Mouse (Mus musculus): Measurements from ENCODE around the gene Zfp534. TPM values are rescaled to one million over a fixed set of nuclear protein-coding genes. Genes with fewer than 3 reads are reported as not detected.
"Not testable (repeated sequence)": the region's sequence is repeated elsewhere in the genome, so short reads cannot be mapped to it uniquely, and the experiment has no call there.

Gene Zfp534
- polyA plus RNA-seq (2012; rRNA removed): not detected in 2 replicates

GRCm38 (mm10) chr4:147702453-147702852 lies at the start of gene Zfp534:
Gene Zfp534, minus strand, starts transcription at chr4:147702553.
- H3K4me1 ChIP-seq (ENCODE audit: control insufficient read depth, insufficient read depth, low read length); H3K4me3 ChIP-seq (replicated peaks; ENCODE audit: extremely low read depth, low read depth, low read length); DNase-seq: not testable (repeated sequence)
- 70% methylated on average over 3 of the region's 3 CpGs for WGBS

GRCm38 (mm10) chr4:147746255-147746654 lies 43.9 kb upstream of the Zfp534 start:
- not testable (repeated sequence) for H3K4me1 ChIP-seq (ENCODE audit: control insufficient read depth, insufficient read depth, low read length); DNase-seq; H3K4me3 ChIP-seq (replicated peaks; ENCODE audit: extremely low read depth, low read depth, low read length)
- 94% methylated on average over 14 of the region's 15 CpGs for WGBS

- H3K4me1 ChIP-seq (ENCODE audit: control insufficient read depth, insufficient read depth, low read length); H3K4me3 ChIP-seq (replicated peaks; ENCODE audit: extremely low read depth, low read depth, low read length); DNase-seq: not testable (repeated sequence)
- 28% methylated on average over 63 of the region's 63 CpGs for WGBS
These were observed 36.5 kb upstream of the Zfp534 start for GRCm38 (mm10) chr4:147738636-147739369.

- not testable (repeated sequence) for DNase-seq; H3K4me3 ChIP-seq (replicated peaks; ENCODE audit: extremely low read depth, low read depth, low read length); H3K4me1 ChIP-seq (ENCODE audit: control insufficient read depth, insufficient read depth, low read length)
- 90% methylated on average over 5 of the region's 5 CpGs for WGBS
These were observed 47.1 kb downstream of the Zfp534 start for GRCm38 (mm10) chr4:147655245-147655644.

GRCm38 (mm10) chr4:147647407-147647806 lies 54.9 kb downstream of the Zfp534 start:
- H3K4me3 ChIP-seq (replicated peaks; ENCODE audit: extremely low read depth, low read depth, low read length); DNase-seq; H3K4me1 ChIP-seq (ENCODE audit: control insufficient read depth, insufficient read depth, low read length): not testable (repeated sequence)
- no CpG with 5 or more reads among the region's 3 CpGs for WGBS

GRCm38 (mm10) chr4:147642413-147642812 lies 59.9 kb downstream of the Zfp534 start, which contains the start of gene Zfp979:
Gene Zfp979, minus strand, starts transcription at chr4:147642513.
- WGBS: no CpG with 5 or more reads among the region's 6 CpGs
- H3K4me3 ChIP-seq (replicated peaks; ENCODE audit: extremely low read depth, low read depth, low read length); DNase-seq; H3K4me1 ChIP-seq (ENCODE audit: control insufficient read depth, insufficient read depth, low read length): not testable (repeated sequence)

- H3K4me1 ChIP-seq (ENCODE audit: control insufficient read depth, insufficient read depth, low read length); H3K4me3 ChIP-seq (replicated peaks; ENCODE audit: extremely low read depth, low read depth, low read length); DNase-seq: not testable (repeated sequence)
- WGBS: 41% methylated on average over 2 of the region's 3 CpGs
These were observed 60.4 kb downstream of the Zfp534 start for GRCm38 (mm10) chr4:147641932-147642331.

GRCm38 (mm10) chr4:147633818-147634262 lies 68.5 kb downstream of the Zfp534 start:
- not testable (repeated sequence) for H3K4me1 ChIP-seq (ENCODE audit: control insufficient read depth, insufficient read depth, low read length); H3K4me3 ChIP-seq (replicated peaks; ENCODE audit: extremely low read depth, low read depth, low read length); DNase-seq
- WGBS: no CpG with 5 or more reads among the region's 2 CpGs

Other genes with a start within 250 kb of the Zfp534 start
- 0.15 and 0.31 TPM in 2 replicates for gene Zfp982, start 210.1 kb downstream of the Zfp534 start, polyA plus RNA-seq (2012; rRNA removed)
- gene Gm16503, start 162.3 kb downstream of the Zfp534 start, polyA plus RNA-seq (2012; rRNA removed): 0.04 TPM in 1 of 2 replicates, not detected in the other
- not detected in 2 replicates for gene Zfp985, start 149.3 kb downstream of the Zfp534 start, polyA plus RNA-seq (2012; rRNA removed)
- 0.16 and 0.33 TPM in 2 replicates for gene Zfp979, start 60.0 kb downstream of the Zfp534 start, polyA plus RNA-seq (2012; rRNA removed)
- 0.37 and 1.5 TPM in 2 replicates for gene Zfp984, start 107.2 kb upstream of the Zfp534 start, polyA plus RNA-seq (2012; rRNA removed)
- gene Zfp933, start 145.8 kb upstream of the Zfp534 start, polyA plus RNA-seq (2012; rRNA removed): 0.67 and 1.1 TPM in 2 replicates
- 45.1 and 70.3 TPM in 2 replicates for gene Miip, start 166.3 kb upstream of the Zfp534 start, polyA plus RNA-seq (2012; rRNA removed)
- gene Fv1, start 166.4 kb upstream of the Zfp534 start, polyA plus RNA-seq (2012; rRNA removed): 0.84 and 1.9 TPM in 2 replicates
- gene Mfn2, start 202.2 kb upstream of the Zfp534 start, polyA plus RNA-seq (2012; rRNA removed): 36.5 and 52.2 TPM in 2 replicates
- 45.0 and 62.2 TPM in 2 replicates for gene Plod1, start 234.2 kb upstream of the Zfp534 start, polyA plus RNA-seq (2012; rRNA removed)
- gene 2510039O18Rik, start 238.3 kb upstream of the Zfp534 start, polyA plus RNA-seq (2012; rRNA removed): 84.1 and 97.5 TPM in 2 replicates

Data from lung, adult 2 months (tissue).